Mouse (Mus musculus) ZHBTc4 (cell line): ENCODE results near the gene Hs2st1.

Source experiments
- DNase-seq: peaks from one replicate; pipeline ENCODE4 v3.0.0-alpha.2; 2011; ENCODE audit warnings: low read depth, low spot score

Gene Hs2st1

GRCm38 (mm10) chr3:144507885-144508284 lies 62.1 kb downstream of the Hs2st1 start:
- DNase-seq, result no peak

- no peak for DNase-seq
Measured at GRCm38 (mm10) chr3:144506213-144506612, 63.8 kb downstream of the Hs2st1 start.

- no peak for DNase-seq
Measured at GRCm38 (mm10) chr3:144501930-144502329, 68.1 kb downstream of the Hs2st1 start.

- DNase-seq, result no peak
Measured at GRCm38 (mm10) chr3:144496762-144497161, 73.2 kb downstream of the Hs2st1 start.

GRCm38 (mm10) chr3:144494838-144495237 lies 75.1 kb downstream of the Hs2st1 start:
- no peak for DNase-seq

GRCm38 (mm10) chr3:144488787-144489186 lies 81.2 kb downstream of the Hs2st1 start:
- DNase-seq, result no peak

GRCm38 (mm10) chr3:144480595-144480994 lies 89.4 kb downstream of the Hs2st1 start:
- no peak for DNase-seq

- DNase-seq, result no peak
Measured at GRCm38 (mm10) chr3:144478427-144478794, 91.6 kb downstream of the Hs2st1 start.

- DNase-seq, result no peak
Measured at GRCm38 (mm10) chr3:144477707-144478426, 92.1 kb downstream of the Hs2st1 start.

- no peak for DNase-seq
Measured at GRCm38 (mm10) chr3:144475891-144476290, 94.1 kb downstream of the Hs2st1 start.

- DNase-seq, result no peak
Measured at GRCm38 (mm10) chr3:144474726-144475125, 95.3 kb downstream of the Hs2st1 start.

- DNase-seq, result no peak
Measured at GRCm38 (mm10) chr3:144471954-144472353, 98.0 kb downstream of the Hs2st1 start.

GRCm38 (mm10) chr3:144470901-144471300 lies 99.1 kb downstream of the Hs2st1 start:
- peak; percentile 27 for DNase-seq

- DNase-seq, result peak; percentile 40
Measured at GRCm38 (mm10) chr3:144467521-144467920, 102.5 kb downstream of the Hs2st1 start.

GRCm38 (mm10) chr3:144466108-144466678 lies 103.8 kb downstream of the Hs2st1 start:
- DNase-seq, result no peak

GRCm38 (mm10) chr3:144462679-144463078 lies 107.3 kb downstream of the Hs2st1 start:
- DNase-seq, result no peak

GRCm38 (mm10) chr3:144460183-144460788 lies 109.7 kb downstream of the Hs2st1 start:
- no peak for DNase-seq

GRCm38 (mm10) chr3:144459285-144459697 lies 110.7 kb downstream of the Hs2st1 start:
- DNase-seq, result no peak

GRCm38 (mm10) chr3:144453701-144454430 lies 116.1 kb downstream of the Hs2st1 start:
- DNase-seq, result peak; percentile 76

- no peak for DNase-seq
Measured at GRCm38 (mm10) chr3:144448977-144449376, 121.0 kb downstream of the Hs2st1 start.

- no peak for DNase-seq
Measured at GRCm38 (mm10) chr3:144447917-144448316, 122.1 kb downstream of the Hs2st1 start.

GRCm38 (mm10) chr3:144446081-144446634 lies 123.8 kb downstream of the Hs2st1 start:
- no peak for DNase-seq
